Mouse (Mus musculus): Measurements from ENCODE around the gene Popdc3.
"Not testable (repeated sequence)": the region's sequence is repeated elsewhere in the genome, so short reads cannot be mapped to it uniquely, and the experiment has no call there.

Gene Popdc3

GRCm38 (mm10) chr10:45194531-45194930, 16.6 kb downstream of the Popdc3 start:
- CTCF ChIA-PET = no interaction called here

- CTCF ChIA-PET = no interaction called here
These were observed 26.7 kb downstream of the Popdc3 start for GRCm38 (mm10) chr10:45204582-45204981.

- CTCF ChIA-PET = no interaction called here
These were observed 32.3 kb downstream of the Popdc3 start for GRCm38 (mm10) chr10:45210201-45210600.

- CTCF ChIA-PET = no interaction called here
These were observed 38.8 kb downstream of the Popdc3 start for GRCm38 (mm10) chr10:45216676-45217075.

- CTCF ChIA-PET = no interaction called here
These were observed 52.1 kb downstream of the Popdc3 start for GRCm38 (mm10) chr10:45229954-45230353.

- CTCF ChIA-PET = no interaction called here
These were observed 55.5 kb downstream of the Popdc3 start for GRCm38 (mm10) chr10:45233351-45233750.

- CTCF ChIA-PET = no interaction called here
These were observed 58.4 kb downstream of the Popdc3 start for GRCm38 (mm10) chr10:45236304-45236703.

GRCm38 (mm10) chr10:45237492-45237891, 59.6 kb downstream of the Popdc3 start:
- CTCF ChIA-PET = no interaction called here

- CTCF ChIA-PET = no interaction called here
These were observed 82.6 kb downstream of the Popdc3 start for GRCm38 (mm10) chr10:45260477-45260876.

- CTCF ChIA-PET = no interaction called here
These were observed 84.2 kb downstream of the Popdc3 start for GRCm38 (mm10) chr10:45262126-45262525.

GRCm38 (mm10) chr10:45276499-45276898, 98.6 kb downstream of the Popdc3 start:
- CTCF ChIA-PET = no interaction called here

- CTCF ChIA-PET = no interaction called here
These were observed 99.1 kb downstream of the Popdc3 start for GRCm38 (mm10) chr10:45276995-45277394.

GRCm38 (mm10) chr10:45285651-45286050, 107.8 kb downstream of the Popdc3 start:
- CTCF ChIA-PET = no interaction called here

GRCm38 (mm10) chr10:45288351-45288750, 110.5 kb downstream of the Popdc3 start:
- CTCF ChIA-PET = no interaction called here

GRCm38 (mm10) chr10:45289218-45290105, 111.6 kb downstream of the Popdc3 start:
- CTCF ChIA-PET = no interaction called here

GRCm38 (mm10) chr10:45290618-45291017, 112.7 kb downstream of the Popdc3 start:
- CTCF ChIA-PET = no interaction called here

GRCm38 (mm10) chr10:45292159-45292558, 114.3 kb downstream of the Popdc3 start:
- CTCF ChIA-PET = not testable (repeated sequence)

- CTCF ChIA-PET = no interaction called here
These were observed 117.2 kb downstream of the Popdc3 start for GRCm38 (mm10) chr10:45295093-45295492.

GRCm38 (mm10) chr10:45298503-45298902, 120.6 kb downstream of the Popdc3 start:
- CTCF ChIA-PET = no interaction called here

- CTCF ChIA-PET = no interaction called here
These were observed 121.6 kb downstream of the Popdc3 start for GRCm38 (mm10) chr10:45299509-45299908.

- CTCF ChIA-PET = no interaction called here
These were observed 125.6 kb downstream of the Popdc3 start for GRCm38 (mm10) chr10:45303315-45304036.

- CTCF ChIA-PET = no interaction called here
These were observed 127.3 kb downstream of the Popdc3 start for GRCm38 (mm10) chr10:45305173-45305572.

GRCm38 (mm10) chr10:45311129-45311528, 133.2 kb downstream of the Popdc3 start:
- CTCF ChIA-PET = no interaction called here

Data from spleen, embryonic (tissue).